In the genomic region with DNA sequence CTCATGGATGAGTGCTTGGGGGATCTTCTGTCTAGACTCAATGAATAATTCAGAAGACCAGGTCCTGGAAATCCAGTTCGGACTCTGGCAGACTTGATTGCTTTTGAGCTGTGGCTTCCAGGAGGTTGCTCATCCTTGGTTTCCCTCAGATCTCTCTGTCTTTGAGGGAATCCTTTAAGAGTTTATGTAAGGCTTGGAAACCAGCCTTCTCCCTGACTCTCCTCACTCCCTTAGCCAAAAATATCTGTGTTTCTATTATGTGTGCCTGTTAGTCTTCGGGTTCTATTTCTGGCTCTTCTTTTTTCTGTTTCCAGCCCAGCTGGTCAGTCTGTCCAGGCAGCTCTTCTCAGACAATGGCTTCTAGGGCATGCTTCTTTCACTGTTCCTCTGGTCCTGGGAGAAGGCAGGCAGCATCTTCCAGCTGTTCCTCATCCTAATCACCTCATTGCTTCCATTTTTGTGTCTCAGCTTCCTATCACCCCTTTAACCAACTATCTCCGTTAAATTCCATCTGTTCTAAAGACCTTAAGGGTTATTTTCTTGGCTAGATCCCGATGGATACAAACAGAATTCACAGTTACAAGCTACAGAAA, we compare ENCODE assay signal across 17 mouse cellular contexts.
DNase-seq lines count a peak whose midpoint lies in the region; ATAC-seq and TF ChIP-seq lines count a peak whose summit lies in the region.
"Had no signal": no experiment of that assay in that cellular context is flagged by ENCODE, and none has a peak within 500 bp of the region (broad histone marks: within the 10 kb centered on the region; RNA-seq: fewer than 3 reads in every experiment).

No protein-coding gene starts in this region.

- H3K9ac ChIP-seq in heart, embryonic 16.5 days (ENCODE audit: low read length), result no peak overlapping the region
- H3K9ac ChIP-seq: neural tube, embryonic 12.5 days had no signal

- no peaks in the 10 kb centered on the region for H3K36me3 ChIP-seq in heart, embryonic 16.5 days (ENCODE audit: control insufficient read depth, insufficient read depth)
- H3K36me3 ChIP-seq: neural tube, embryonic 12.5 days had no signal

- intact Hi-C loops in left cerebral cortex, postnatal 14 days (cut with DNase I), result no loop called here
- intact Hi-C loops in left cerebral cortex, postnatal 10 days (cut with DNase I), result loop anchor here (5.0 kb wide), 1 partner anchor 45 kb away; no protein-coding TSS in a partner anchor
- intact Hi-C loops in gastrocnemius, adult 2 months (cut with DNase I), result no loop called here

- WGBS in heart, embryonic 16.5 days, result 46% methylated on average over 4 of the region's 4 CpGs

- peak; percentile 96 for ATAC-seq in frontal cortex, adult (ENCODE audit: low TSS enrichment)
- ATAC-seq in heart, embryonic 16.5 days (replicated peaks; ENCODE audit: extremely low read depth, insufficient read depth, low FRiP score), result no peak
- ATAC-seq: hindbrain, postnatal 0 days had no signal

- no peak overlapping the region for H3K4me2 ChIP-seq in heart, embryonic 16.5 days (ENCODE audit: low read depth, low read length)
- H3K4me2 ChIP-seq: neural tube, embryonic 12.5 days had no signal

- H3K9me3 ChIP-seq in heart, embryonic 16.5 days (replicated peaks; ENCODE audit: control insufficient read depth, low read length), result no peaks in the 10 kb centered on the region
- H3K9me3 ChIP-seq: neural tube, embryonic 12.5 days had no signal

- peak overlapping the region; percentile 34 for H3K27ac ChIP-seq in heart, embryonic 16.5 days (ENCODE audit: low read length)
- H3K27ac ChIP-seq in gastrocnemius, adult 2 months, result no peak overlapping the region
- H3K27ac ChIP-seq: hindbrain, postnatal 0 days; kidney, postnatal 0 days; layer of hippocampus, adult 2 months; neural tube, embryonic 12.5 days had no signal

- H3K4me3 ChIP-seq in heart, embryonic 16.5 days (ENCODE audit: low read length), result no peak overlapping the region
- H3K4me3 ChIP-seq in gastrocnemius, adult 2 months, result no peak overlapping the region
- H3K4me3 ChIP-seq: layer of hippocampus, adult 2 months; neural tube, embryonic 12.5 days had no signal

- H3K4me1 ChIP-seq in heart, embryonic 16.5 days (ENCODE audit: control insufficient read depth, insufficient read depth, low read length), result peaks cover 9% of the 10 kb centered on the region
- H3K4me1 ChIP-seq: neural tube, embryonic 12.5 days had no signal

- no peak for TF ChIP-seq CTCF in gastrocnemius, adult 2 months (IDR thresholded peaks at IDR 0.05)

- no peak for DNase-seq in frontal cortex, postnatal 10 days (ENCODE audit: low spot score in 2 of 2)
- peak; percentile 11 to 26 for DNase-seq in left cerebral cortex, postnatal 14 days (ENCODE audit: low spot score in 2 of 2)
- no peak for DNase-seq in left cerebral cortex, postnatal 10 days (ENCODE audit: extremely low spot score in 1 of 2, low spot score in 2 of 2)
- peak; percentile 51 for DNase-seq in lung, postnatal 14 days
- no peak for DNase-seq in thymus, postnatal 14 days
- DNase-seq in gastrocnemius, adult 2 months, result no peak
- DNase-seq: adrenal gland, adult 2 months; cerebellum, postnatal 14 days; gastrocnemius, postnatal 10 days; kidney, adult 11 months; thymus, adult 18-20 months had no signal

- H3K27me3 ChIP-seq in heart, embryonic 16.5 days (ENCODE audit: control insufficient read depth, insufficient read depth, low read length), result no peaks in the 10 kb centered on the region
- H3K27me3 ChIP-seq: neural tube, embryonic 12.5 days had no signal

Comparison
In these comparisons a context has a peak if more than half of its experiments do, and no peak if none do; other contexts are left out.
1. DNase-seq: peak in left cerebral cortex, postnatal 14 days (2 of 2) and lung, postnatal 14 days (single experiment); none in frontal cortex, postnatal 10 days (0 of 2), left cerebral cortex, postnatal 10 days (0 of 2), thymus, postnatal 14 days (single experiment) and gastrocnemius, adult 2 months (single experiment).